Mouse (Mus musculus) liver, embryonic 16.5 days (tissue): ENCODE data around the gene Bub1. TPM values are rescaled to one million over a fixed set of nuclear protein-coding genes. Genes with fewer than 3 reads are reported as not detected.

Source experiments
- ATAC-seq: fragments of 200-750 bp; cut with Nextera tagmentation; 2 replicates; pipeline ENCODE4 v1.8.0; 2017; ENCODE audit warnings: low read depth, mild to moderate bottlenecking, moderate number of reproducible peaks, moderate library complexity
- H3K27ac ChIP-seq: fragments of 300-500 bp; sonication (generic); 2 replicates; pipeline ENCODE4 v1.5.1; 2014; ENCODE audit warnings: mild to moderate bottlenecking, low read length
- H3K27me3 ChIP-seq: fragments of 300-500 bp; sonication (generic); 2 replicates; pipeline ENCODE4 v1.6.1; 2014; ENCODE audit warnings: low read depth, low read length, mixed read lengths; ENCODE audit not compliant: control insufficient read depth, insufficient read depth
- H3K36me3 ChIP-seq: fragments of 300-500 bp; sonication (generic); 2 replicates; pipeline ENCODE4 v1.6.1; 2014; ENCODE audit warnings: mild to moderate bottlenecking; ENCODE audit not compliant: control insufficient read depth, insufficient read depth
- H3K4me1 ChIP-seq: fragments of 300-500 bp; sonication (generic); 2 replicates; pipeline ENCODE4 v1.6.1; 2014; ENCODE audit warnings: low read depth, low read length, mixed read lengths; ENCODE audit not compliant: control insufficient read depth
- H3K4me2 ChIP-seq: fragments of 300-500 bp; sonication (generic); 2 replicates; pipeline ENCODE4 v1.6.1; 2014; ENCODE audit warnings: low read depth, low read length, mixed read lengths
- H3K4me3 ChIP-seq: fragments of 300-500 bp; sonication (generic); 2 replicates; pipeline ENCODE4 v1.5.1; 2014; ENCODE audit warnings: low read depth, mild to moderate bottlenecking, low read length
- H3K9ac ChIP-seq: fragments of 300-500 bp; sonication (generic); 2 replicates; pipeline ENCODE4 v1.6.1; 2014; ENCODE audit warnings: low read depth, low read length
- H3K9me3 ChIP-seq: fragments of 300-500 bp; sonication (generic); replicated peaks from 2 replicates; pipeline ENCODE4 v1.6.1; 2016; ENCODE audit warnings: low read length; ENCODE audit not compliant: control insufficient read depth
- WGBS: fragments of 180-500 bp; shearing (Covaris S2); extraction: QIAGEN DNeasy Blood & Tissue Kit; methylation state at CpG from one replicate; pipeline ENCODE4 v1.1.7; 2014; ENCODE audit not compliant: insufficient replicate concordance; 5-methylcytosine and 5-hydroxymethylcytosine counted together
- polyA plus RNA-seq: library from polyadenylated mRNA; unstranded; fragments of >200 nt; fragmentation: Nextera tagmentation; extraction: Ambion mirVana; gene quantifications from 2 replicates; pipeline ENCODE4 v1.2.1, GENCODE M21; 2015

The Bub1 gene
- polyA plus RNA-seq: 28.9 and 29.7 TPM in 2 replicates

GRCm38 (mm10) chr2:127831401-127832102 is at the start of gene Bub1:
Gene Bub1, minus strand, starts transcription at chr2:127831865.
- H3K9ac ChIP-seq: peak within 1 kb of the TSS; percentile 88
- peaks cover 2% of the 10 kb centered on the region; the same call in 1 of the 2 replicates for H3K36me3 ChIP-seq
- no peaks in the 10 kb centered on the region for H3K9me3 ChIP-seq
- WGBS: 1% methylated on average over 56 of the region's 56 CpGs
- peak within 1 kb of the TSS; percentile 39 for H3K27ac ChIP-seq
- peak within 1 kb of the TSS; percentile 96 for H3K4me3 ChIP-seq
- H3K4me1 ChIP-seq: peaks cover 12% of the 10 kb centered on the region
- ATAC-seq: peak; percentile 99
- H3K27me3 ChIP-seq: no peaks in the 10 kb centered on the region
- H3K4me2 ChIP-seq: peak within 1 kb of the TSS; percentile 83

GRCm38 (mm10) chr2:127881063-127881462 is 49.4 kb upstream of the Bub1 start:
- H3K27ac ChIP-seq: no peak overlapping the region
- no peaks in the 10 kb centered on the region for H3K4me1 ChIP-seq
- ATAC-seq: no peak
- no peaks in the 10 kb centered on the region for H3K27me3 ChIP-seq
- WGBS: 41% methylated on average over 5 of the region's 5 CpGs
- H3K4me3 ChIP-seq: no peak overlapping the region
- no peak overlapping the region for H3K9ac ChIP-seq
- H3K4me2 ChIP-seq: no peak overlapping the region
- no peaks in the 10 kb centered on the region for H3K36me3 ChIP-seq
- no peaks in the 10 kb centered on the region for H3K9me3 ChIP-seq

GRCm38 (mm10) chr2:127864381-127864780 is 32.7 kb upstream of the Bub1 start:
- H3K4me3 ChIP-seq: no peak overlapping the region
- WGBS: 67% methylated on average over 4 of the region's 4 CpGs

GRCm38 (mm10) chr2:127854332-127854991 is 22.8 kb upstream of the Bub1 start:
- ATAC-seq: no peak

More at GRCm38 (mm10) chr2:127864381-127864780, 32.7 kb upstream of the Bub1 start:
- Histone ChIP-seq H3K9ac (no peak overlapping the region), H3K4me2 (no peak overlapping the region), H3K9me3 (no peaks in the 10 kb centered on the region), H3K27ac (no peak overlapping the region), H3K4me1 (no peaks in the 10 kb centered on the region), H3K36me3 (no peaks in the 10 kb centered on the region), H3K27me3 (no peaks in the 10 kb centered on the region)
- ATAC-seq: no peak

GRCm38 (mm10) chr2:127850371-127850770 is 18.7 kb upstream of the Bub1 start:
- Histone ChIP-seq H3K27ac (no peak overlapping the region), H3K9me3 (no peaks in the 10 kb centered on the region), H3K9ac (no peak overlapping the region), H3K4me2 (no peak overlapping the region), H3K4me1 (no peaks in the 10 kb centered on the region), H3K4me3 (no peak overlapping the region), H3K36me3 (no peaks in the 10 kb centered on the region), H3K27me3 (no peaks in the 10 kb centered on the region)
- ATAC-seq: no peak
- 84% methylated on average over 2 of the region's 2 CpGs for WGBS

More at GRCm38 (mm10) chr2:127854332-127854991, 22.8 kb upstream of the Bub1 start:
- H3K9me3 ChIP-seq: no peaks in the 10 kb centered on the region
- H3K9ac ChIP-seq: no peak overlapping the region
- H3K27ac ChIP-seq: no peak overlapping the region
- H3K27me3 ChIP-seq: no peaks in the 10 kb centered on the region
- no peak overlapping the region for H3K4me2 ChIP-seq
- H3K4me1 ChIP-seq: no peaks in the 10 kb centered on the region
- WGBS: 43% methylated on average over 4 of the region's 4 CpGs
- no peak overlapping the region for H3K4me3 ChIP-seq
- H3K36me3 ChIP-seq: no peaks in the 10 kb centered on the region

GRCm38 (mm10) chr2:127846571-127846970 is 14.9 kb upstream of the Bub1 start:
- Histone ChIP-seq H3K4me3 (no peak overlapping the region), H3K4me1 (no peaks in the 10 kb centered on the region), H3K36me3 (no peaks in the 10 kb centered on the region), H3K9me3 (no peaks in the 10 kb centered on the region), H3K27me3 (no peaks in the 10 kb centered on the region; the same call in 1 of the 2 replicates), H3K27ac (no peak overlapping the region), H3K4me2 (no peak overlapping the region), H3K9ac (no peak overlapping the region)
- 9% methylated on average over 1 of the region's 1 CpGs for WGBS
- no peak for ATAC-seq

GRCm38 (mm10) chr2:127846008-127846407 is 14.3 kb upstream of the Bub1 start:
- ATAC-seq: no peak
- Histone ChIP-seq H3K4me3 (no peak overlapping the region), H3K27me3 (no peaks in the 10 kb centered on the region; the same call in 1 of the 2 replicates), H3K36me3 (no peaks in the 10 kb centered on the region), H3K4me1 (no peaks in the 10 kb centered on the region), H3K4me2 (no peak overlapping the region), H3K27ac (no peak overlapping the region), H3K9ac (no peak overlapping the region), H3K9me3 (no peaks in the 10 kb centered on the region)

- Histone ChIP-seq H3K4me2 (no peak overlapping the region), H3K9me3 (no peaks in the 10 kb centered on the region), H3K36me3 (no peaks in the 10 kb centered on the region), H3K4me1 (no peaks in the 10 kb centered on the region), H3K4me3 (no peak overlapping the region), H3K9ac (no peak overlapping the region), H3K27ac (no peak overlapping the region), H3K27me3 (peaks cover 5% of the 10 kb centered on the region)
- WGBS: 24% methylated on average over 7 of the region's 7 CpGs
- ATAC-seq: no peak
Observed at GRCm38 (mm10) chr2:127845346-127845982, 13.8 kb upstream of the Bub1 start.

GRCm38 (mm10) chr2:127842421-127842820 is 10.8 kb upstream of the Bub1 start:
- peaks cover 23% of the 10 kb centered on the region for H3K27me3 ChIP-seq
- no peak overlapping the region for H3K4me3 ChIP-seq
- no peaks in the 10 kb centered on the region for H3K9me3 ChIP-seq
- H3K27ac ChIP-seq: no peak overlapping the region
- WGBS: 42% methylated on average over 3 of the region's 3 CpGs
- ATAC-seq: no peak
- H3K36me3 ChIP-seq: no peaks in the 10 kb centered on the region
- H3K9ac ChIP-seq: no peak overlapping the region
- H3K4me1 ChIP-seq: no peaks in the 10 kb centered on the region
- H3K4me2 ChIP-seq: no peak overlapping the region
